Mouse (Mus musculus) ES-E14 (cell line): Measurements from ENCODE around the gene Gm44596. TPM values are rescaled to one million over a fixed set of nuclear protein-coding genes. Genes with fewer than 3 reads are reported as not detected.

Experiments used
- DNase-seq: peaks from one replicate; pipeline ENCODE4 v3.0.0-alpha.2; 2013; ENCODE audit warnings: low read depth, low spot score
- H3K27ac ChIP-seq: 2 replicates; pipeline ENCODE4 v1.5.1; 2012; ENCODE audit warnings: low read depth, mild to moderate bottlenecking, low read length, moderate library complexity, mixed read lengths; ENCODE audit not compliant: poor library complexity, insufficient read depth, severe bottlenecking
- H3K36me3 ChIP-seq: 2 replicates; pipeline ENCODE4 v1.6.1; 2012; ENCODE audit warnings: mild to moderate bottlenecking, low read length, moderate library complexity, mixed read lengths; ENCODE audit not compliant: control insufficient read depth, poor library complexity, insufficient read depth, severe bottlenecking
- H3K4me1 ChIP-seq, 2 experiments: fragments of 150-350 bp in 1 of 2; sonication (generic) in 1 of 2; 2 replicates each; pipeline ENCODE4 v1.6.1; 2012; ENCODE audit warnings: low read length in 2 of 2, mild to moderate bottlenecking in 1 of 2, mixed read lengths in 1 of 2; ENCODE audit not compliant: control insufficient read depth in 2 of 2, insufficient read depth in 2 of 2, poor library complexity in 1 of 2
- H3K4me3 ChIP-seq, 2 experiments: fragments of 150-350 bp in 1 of 2; sonication (generic) in 1 of 2; 2 replicates each; pipeline ENCODE4 v1.5.1; 2012; ENCODE audit warnings: low read length in 2 of 2, low read depth in 1 of 2, mild to moderate bottlenecking in 1 of 2, mixed read lengths in 1 of 2; ENCODE audit not compliant: insufficient read depth in 1 of 2, poor library complexity in 1 of 2, severe bottlenecking in 1 of 2
- H3K9ac ChIP-seq: 2 replicates; pipeline ENCODE4 v1.6.1; 2012; ENCODE audit warnings: low read depth, mild to moderate bottlenecking, low read length, mixed read lengths; ENCODE audit not compliant: poor library complexity, insufficient read depth, severe bottlenecking
- H3K9me3 ChIP-seq: fragments of 150-350 bp; sonication (generic); 2 replicates; pipeline ENCODE4 v1.6.1; 2012; ENCODE audit warnings: low read depth, mild to moderate bottlenecking, low read length; ENCODE audit not compliant: control insufficient read depth, insufficient read depth
- CHD2 ChIP-seq: IDR thresholded peaks from 2 replicates; pipeline ENCODE4 v1.6.1; 2014; ENCODE audit warnings: mild to moderate bottlenecking, low read depth, low read length, inconsistent platforms
- HCFC1 ChIP-seq: IDR thresholded peaks from 2 replicates; pipeline ENCODE4 v1.6.1; 2012; ENCODE audit warnings: low read length, inconsistent platforms, borderline replicate concordance; ENCODE audit not compliant: insufficient read depth
- MAFK ChIP-seq: IDR thresholded peaks from 2 replicates; pipeline ENCODE4 v1.6.1; 2014; ENCODE audit warnings: mild to moderate bottlenecking, low read depth, low read length, inconsistent platforms; ENCODE audit not compliant: insufficient read depth
- ZC3H11A ChIP-seq: IDR thresholded peaks from 2 replicates; pipeline ENCODE4 v1.6.1; 2012; ENCODE audit warnings: low read depth, mild to moderate bottlenecking, inconsistent platforms, low read length, borderline replicate concordance
- ZNF384 ChIP-seq: IDR thresholded peaks from 2 replicates; pipeline ENCODE4 v1.6.1; 2012; ENCODE audit warnings: low read depth, low read length, inconsistent platforms
- in situ Hi-C, 2 experiments: fragments of 600-800 bp; cut with MboI; formaldehyde crosslinking; loops; one replicate each; pipeline ENCODE4 v1.15.1; 2025; ENCODE audit warnings: low sequenced_read_pairs in 2 of 2, inconsistent platforms in 1 of 2; ENCODE audit not compliant: unreplicated experiment in 2 of 2
- total RNA-seq: library from RNA; depleted of rRNA; stranded (reverse); fragments of 300-350 nt; gene quantifications from 2 replicates; pipeline ENCODE4 v1.2.3, GENCODE M21; 2012; rRNA removed

The Gm44596 gene
- total RNA-seq, 1 experiment: not detected

- no peak for DNase-seq
- H3K27ac ChIP-seq: no peak overlapping the region
- no peak overlapping the region for H3K4me3 ChIP-seq
- in situ Hi-C loops: no loop called here
- peaks cover 14 to 18% of the 10 kb centered on the region in 2 experiments for H3K4me1 ChIP-seq
- H3K36me3 ChIP-seq: no peaks in the 10 kb centered on the region; the same call in 1 of the 2 replicates
- H3K9me3 ChIP-seq: no peaks in the 10 kb centered on the region
- H3K9ac ChIP-seq: no peak overlapping the region
- TF ChIP-seq MAFK: no peak
- TF ChIP-seq ZC3H11A: no peak
- no peak for TF ChIP-seq HCFC1
- no peak for TF ChIP-seq ZNF384
- TF ChIP-seq CHD2: no peak
Measured at GRCm38 (mm10) chr6:128447063-128447462, 71.8 kb downstream of the Gm44596 start.

GRCm38 (mm10) chr6:128455835-128456605 lies 80.7 kb downstream of the Gm44596 start:
- TF ChIP-seq MAFK (no peak), ZC3H11A (no peak), CHD2 (no peak), HCFC1 (no peak), ZNF384 (no peak)

More at GRCm38 (mm10) chr6:128455835-128456605, 80.7 kb downstream of the Gm44596 start:
- no peak for DNase-seq
- Histone ChIP-seq H3K9ac (no peak overlapping the region), H3K9me3 (no peaks in the 10 kb centered on the region), H3K4me1 (peaks cover 5 to 9% of the 10 kb centered on the region in 2 experiments), H3K4me3 (no peak overlapping the region), H3K36me3 (no peaks in the 10 kb centered on the region; the same call in 1 of the 2 replicates), H3K27ac (no peak overlapping the region)
- in situ Hi-C loops: no loop called here

Other genes with a start within 250 kb of the Gm44596 start
- 161 and 175 TPM in 2 replicates for gene Tspan9, start 231.9 kb upstream of the Gm44596 start, total RNA-seq
- 5.6 and 6.8 TPM in 2 replicates for gene Tead4, start 74.7 kb upstream of the Gm44596 start, total RNA-seq
- gene Tulp3, start 19.7 kb upstream of the Gm44596 start, total RNA-seq: 10.5 and 11.7 TPM in 2 replicates
- gene Rhno1, start 12.6 kb upstream of the Gm44596 start, total RNA-seq: 31.1 and 31.9 TPM in 2 replicates
- 24.1 and 36.4 TPM in 2 replicates for gene Foxm1, start 12.5 kb upstream of the Gm44596 start, total RNA-seq
- gene Tex52, start within 50 bp of the Gm44596 start, total RNA-seq: 0.16 TPM in 1 of 2 replicates, not detected in the other
- gene Nrip2, start 23.8 kb downstream of the Gm44596 start, total RNA-seq: 0.27 and 0.42 TPM in 2 replicates
- gene Itfg2, start 49.4 kb downstream of the Gm44596 start, total RNA-seq: 33.4 and 38.3 TPM in 2 replicates
- gene Fkbp4, start 63.2 kb downstream of the Gm44596 start, total RNA-seq: 396 and 408 TPM in 2 replicates
- gene Pzp, start 151.2 kb downstream of the Gm44596 start, total RNA-seq: 1.7 and 2.5 TPM in 2 replicates
- not detected in 2 replicates for gene A2ml1, start 206.1 kb downstream of the Gm44596 start, total RNA-seq
- gene Klrb1a, start 248.0 kb downstream of the Gm44596 start, total RNA-seq: not detected in 2 replicates